Mouse (Mus musculus) cerebellum, postnatal 4 days (tissue): ENCODE measurements at regions not wholly inside any gene's neighbourhood (a gene's known extent, or its start where the extent isn't known, plus 50 kb on each side); places are given as distances from the start of the nearest gene placed in this dataset.

ENCODE experiments used
- DNase-seq, 2 experiments: peaks; one replicate each; pipeline ENCODE4 v3.0.0; 2022; ENCODE audit warnings: low spot score in 2 of 2, mixed read lengths in 1 of 2

DNA sequence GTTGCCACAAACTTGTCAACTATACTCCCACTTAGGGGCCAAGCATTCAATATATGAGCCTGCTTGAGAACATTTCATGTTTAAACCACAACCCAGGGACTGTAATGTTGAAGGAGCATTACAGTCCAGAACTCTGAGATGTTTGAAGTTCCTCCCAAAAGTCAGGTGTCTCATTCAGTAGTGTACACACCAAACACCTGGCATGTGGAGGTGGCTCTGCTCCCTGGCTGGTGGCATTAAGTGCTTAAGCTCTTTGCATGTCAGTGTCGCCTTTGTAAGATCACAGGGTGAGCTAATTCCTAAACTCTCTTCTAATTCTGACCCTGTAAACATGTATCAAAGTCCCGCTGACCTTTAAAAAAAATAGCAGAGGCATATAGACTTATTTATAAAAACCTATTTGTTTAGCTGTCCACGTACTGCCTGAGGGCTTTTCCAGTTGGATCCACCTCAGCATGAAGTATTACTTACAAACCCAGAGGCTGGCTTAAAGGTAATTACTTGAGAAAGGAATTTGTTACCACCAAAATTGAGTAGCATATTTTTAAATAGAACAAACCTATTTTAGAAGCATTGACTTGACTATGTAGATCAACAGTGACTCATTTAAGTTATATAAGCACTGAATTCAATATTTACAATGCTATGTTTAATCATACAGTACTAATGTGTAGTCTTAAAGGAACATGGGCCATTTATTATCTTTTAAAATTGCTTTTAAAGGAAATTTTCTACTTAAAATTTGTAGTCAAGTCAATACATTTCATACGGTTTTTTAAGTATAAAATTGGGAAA lies 276.3 kb upstream of the Fermt1 start:
- no peak for DNase-seq

DNA sequence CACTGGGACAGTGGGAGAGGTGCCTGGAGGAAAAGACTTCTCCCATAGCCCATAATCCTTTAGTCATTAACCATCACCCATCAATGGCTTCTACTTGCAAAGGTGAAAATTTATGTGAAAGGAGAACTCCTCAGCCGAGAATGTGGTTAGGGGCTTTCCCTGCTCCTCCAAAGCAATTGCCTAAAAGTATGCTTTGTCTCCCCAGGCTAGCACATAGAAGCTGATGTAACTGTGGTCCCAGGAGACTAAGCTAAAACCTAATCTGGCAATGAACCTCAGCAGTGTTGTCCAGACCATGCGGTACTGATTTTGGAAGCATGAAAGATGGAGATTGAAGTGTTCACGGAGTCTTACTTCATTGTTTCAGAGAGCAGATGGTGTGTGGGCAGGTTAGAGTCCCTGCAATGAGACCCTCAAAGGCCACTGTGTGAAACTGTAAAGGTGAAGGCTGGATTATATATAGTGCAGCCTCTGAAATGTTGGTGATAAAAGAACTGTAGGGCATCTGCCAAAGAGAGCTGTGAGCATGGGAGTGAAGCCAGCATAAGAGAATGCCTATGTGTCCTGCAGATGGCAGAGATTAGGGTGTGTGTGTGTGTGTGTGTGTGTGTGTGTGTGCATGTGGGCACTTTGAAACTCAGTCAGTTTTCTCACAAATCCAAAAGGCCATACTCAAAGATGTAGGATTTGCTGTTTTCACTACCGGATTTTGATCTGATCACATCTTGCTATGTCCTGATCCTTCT lies 289.6 kb upstream of the Fermt1 start:
- no peak for DNase-seq

DNA sequence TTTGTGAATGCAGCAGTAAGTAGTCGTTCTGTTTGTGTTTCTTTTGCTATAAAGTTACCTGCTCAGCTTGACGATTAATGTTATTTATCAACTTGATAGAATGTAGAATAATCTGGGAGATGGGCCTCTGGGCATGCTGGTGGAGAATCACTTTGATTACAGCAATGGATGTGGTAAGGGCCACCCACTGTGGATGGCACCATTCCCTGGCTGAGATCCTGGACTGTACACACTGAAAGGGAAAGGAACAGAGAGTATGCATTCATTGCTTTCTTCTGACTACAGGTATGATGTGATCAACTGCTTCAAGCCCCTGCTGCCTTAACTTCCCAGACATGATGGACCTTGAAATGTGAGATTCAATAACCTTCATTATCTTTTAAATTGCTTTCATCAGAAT lies 299.8 kb upstream of the Bmp2 start:
- no peak for DNase-seq

DNA sequence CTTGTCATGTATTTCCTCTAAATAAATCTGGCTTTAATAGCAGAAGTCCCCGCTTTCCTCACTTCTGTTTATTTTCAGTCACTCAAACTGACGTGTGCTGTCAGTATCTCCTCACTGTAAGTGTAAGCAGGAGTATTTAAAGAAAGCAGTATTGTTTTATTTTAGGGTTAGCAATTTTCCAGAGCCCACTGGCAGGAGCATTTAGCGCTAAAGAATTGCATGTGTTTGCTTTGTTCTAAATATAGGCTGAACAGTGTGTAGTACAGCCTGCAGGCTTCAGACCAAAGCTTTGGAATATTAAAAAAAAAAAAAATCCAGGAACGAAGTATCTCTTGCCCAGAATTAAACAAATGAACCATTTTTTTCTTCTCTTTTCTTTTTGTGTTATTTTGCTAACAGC lies 277.5 kb upstream of the Bmp2 start:
- no peak for DNase-seq

DNA sequence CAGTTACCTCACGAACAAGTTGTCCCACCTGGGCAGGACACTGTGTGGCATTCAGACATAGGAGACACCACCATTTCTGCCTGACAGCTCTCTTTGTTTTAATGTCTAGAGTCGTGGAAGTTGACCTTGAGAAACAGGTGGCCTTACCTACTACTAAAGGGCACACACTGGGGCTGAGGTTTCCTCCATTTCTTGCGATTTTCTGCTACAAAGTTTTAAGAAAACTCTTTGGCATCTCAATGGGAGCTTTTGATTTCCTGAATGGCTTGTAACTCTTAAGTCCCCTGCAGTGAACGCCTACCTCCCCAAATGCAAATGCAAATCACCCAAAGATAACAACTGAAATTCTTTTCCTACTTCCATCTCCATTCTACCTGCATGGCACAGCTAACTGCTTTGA lies 273.4 kb upstream of the Bmp2 start:
- no peak for DNase-seq

DNA sequence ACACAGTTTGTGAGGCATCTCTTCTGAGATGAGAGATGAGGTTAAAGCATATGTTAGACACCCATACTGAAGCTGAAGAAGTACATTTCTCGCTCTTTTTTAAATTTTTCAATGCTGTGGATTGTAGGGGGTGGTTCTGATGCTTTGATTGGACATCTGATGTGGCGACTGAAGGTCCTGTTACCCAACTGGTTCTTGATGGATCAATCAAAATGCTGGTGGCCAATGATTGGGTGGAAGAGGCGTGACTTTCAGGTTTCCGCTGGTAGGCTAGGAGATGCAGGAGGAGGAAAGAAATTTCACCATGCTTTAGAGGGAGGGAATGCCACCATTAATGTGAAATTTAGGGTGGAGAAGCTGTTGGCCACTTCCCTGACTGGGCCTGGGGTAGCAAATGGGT lies 272.7 kb upstream of the Bmp2 start:
- DNase-seq, result no peak

DNA sequence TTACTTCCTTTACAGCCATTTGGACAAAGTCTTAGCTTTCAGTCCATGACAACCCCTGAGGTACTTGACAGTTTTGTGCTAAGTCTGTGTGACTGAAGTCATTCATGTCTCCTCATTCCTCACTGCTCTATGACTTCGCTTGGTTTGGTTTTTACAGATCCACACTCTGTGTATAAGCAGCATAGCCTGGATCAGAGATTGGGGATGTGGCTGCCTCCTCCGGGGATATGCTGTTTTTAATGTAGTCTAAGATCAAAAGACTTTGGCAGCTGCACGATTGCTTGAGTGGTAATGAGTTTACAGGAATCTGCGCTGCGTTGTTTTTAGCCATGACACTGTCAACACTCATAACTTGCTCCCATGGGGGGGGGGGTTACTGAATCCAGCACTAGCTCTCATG lies 269.3 kb upstream of the Bmp2 start:
- DNase-seq, result no peak

DNA sequence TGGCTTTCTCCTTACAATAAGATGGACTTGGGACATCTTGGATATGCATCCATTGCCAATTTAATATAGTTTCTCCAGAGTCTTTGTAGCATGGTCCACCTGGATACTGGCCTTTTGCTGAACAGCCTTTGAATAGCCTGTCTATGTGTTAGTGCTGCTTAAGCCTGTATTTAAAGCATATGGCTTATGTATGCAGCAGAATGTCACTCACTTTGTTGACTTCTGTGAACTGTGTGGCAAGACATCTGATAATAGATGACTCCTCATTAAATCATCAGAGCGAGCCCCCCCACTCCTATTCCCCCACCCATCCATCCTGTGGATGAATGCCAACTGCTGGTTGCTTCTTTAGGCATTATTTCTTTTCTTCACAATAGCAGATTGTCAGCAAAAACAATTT lies 268.2 kb upstream of the Bmp2 start:
- DNase-seq, result no peak

DNA sequence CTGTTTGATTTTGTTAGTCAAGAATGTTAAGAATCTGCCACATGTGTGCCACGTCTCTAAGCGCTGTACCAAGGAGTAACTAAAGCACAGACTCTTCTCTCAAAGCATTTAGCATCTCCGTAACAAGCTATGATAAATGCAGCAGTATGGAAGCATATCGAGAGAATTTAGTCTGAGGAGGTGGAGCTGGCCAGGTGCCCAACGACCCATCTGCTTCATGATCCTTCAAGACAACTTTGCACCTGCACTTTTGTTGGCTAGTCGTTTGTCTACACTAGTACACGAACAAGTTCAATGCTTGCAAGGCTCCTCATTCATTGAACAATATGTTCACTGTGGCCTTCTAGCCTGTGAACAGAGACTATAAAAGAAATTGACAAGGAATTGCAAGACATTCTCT lies 257.8 kb upstream of the Bmp2 start:
- no peak for DNase-seq

DNA sequence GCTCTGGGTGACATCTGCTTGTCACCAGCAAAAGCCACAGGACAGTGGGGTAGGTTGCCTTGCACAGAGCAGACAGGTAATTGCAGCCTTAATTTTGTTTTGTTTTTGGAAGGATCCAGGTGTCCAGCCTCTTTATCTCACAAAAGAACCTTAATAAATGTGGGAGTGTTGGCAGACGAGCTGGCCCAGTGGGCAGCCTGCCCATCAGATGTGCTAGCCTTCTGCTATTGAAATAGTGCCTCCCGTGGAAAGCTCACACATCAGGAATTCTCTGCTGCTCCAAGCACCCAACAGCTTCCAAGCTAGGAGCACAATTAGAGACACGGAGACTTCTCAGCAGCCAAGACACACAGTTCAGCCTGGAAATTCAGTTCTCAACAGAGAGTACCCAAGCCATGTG lies 246.0 kb upstream of the Bmp2 start:
- peak in 1 of 2 experiments; percentile 13 for DNase-seq

DNA sequence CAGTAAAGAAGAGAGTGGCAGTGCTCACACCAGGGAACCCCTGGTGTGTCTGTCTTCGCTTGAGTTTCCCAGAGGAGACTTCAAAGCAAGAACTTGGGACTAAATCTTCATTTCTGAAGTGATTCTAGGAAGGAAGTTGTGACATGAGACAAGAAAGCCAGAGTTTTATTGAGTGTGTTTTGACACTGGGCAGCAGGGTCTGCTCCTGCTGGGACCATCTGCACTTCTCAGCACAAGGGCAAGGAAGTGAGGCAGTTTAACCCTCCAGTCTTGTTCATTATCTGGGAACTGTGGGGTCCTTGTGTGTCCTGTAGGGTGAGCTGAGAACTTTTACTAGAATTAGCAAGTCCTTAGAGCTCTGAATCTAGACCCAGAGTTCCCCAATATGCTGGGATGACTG lies 241.0 kb upstream of the Bmp2 start:
- no peak for DNase-seq

DNA sequence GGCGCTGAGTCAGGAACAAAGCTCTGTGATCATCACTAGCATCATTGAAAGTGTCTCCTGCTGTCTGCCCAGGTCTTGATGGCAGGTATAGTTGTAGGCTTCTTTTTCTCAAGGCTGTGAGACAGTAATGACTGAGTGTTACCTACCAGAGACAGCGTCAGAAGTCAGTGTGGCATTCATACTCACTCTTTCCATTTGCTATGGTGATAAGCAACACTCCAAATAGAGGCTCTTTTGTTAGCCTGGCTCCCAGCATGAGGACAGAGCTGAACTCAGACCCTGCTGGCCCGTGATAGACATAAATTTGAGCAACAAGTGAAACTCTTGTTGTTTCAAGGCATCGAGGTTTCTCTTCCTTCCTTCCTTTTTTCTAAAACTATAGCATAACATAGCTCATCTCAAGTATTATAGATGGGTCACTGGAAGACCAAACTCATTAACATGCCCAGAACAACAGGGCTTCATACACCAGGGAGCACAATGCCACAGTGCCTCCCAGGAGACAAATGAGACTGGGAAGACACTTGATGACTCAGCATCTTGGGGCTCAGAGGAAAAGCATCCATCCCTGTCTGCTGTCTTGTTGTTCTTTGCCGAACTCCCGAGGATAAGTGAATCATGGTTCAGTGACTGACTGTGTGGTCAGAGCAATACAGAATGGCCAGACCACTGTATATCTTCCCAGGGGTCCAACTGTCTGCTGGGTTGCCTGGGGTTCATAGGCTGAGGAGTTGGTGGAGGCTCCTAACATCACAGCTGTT lies 225.5 kb upstream of the Bmp2 start:
- DNase-seq, result no peak

DNA sequence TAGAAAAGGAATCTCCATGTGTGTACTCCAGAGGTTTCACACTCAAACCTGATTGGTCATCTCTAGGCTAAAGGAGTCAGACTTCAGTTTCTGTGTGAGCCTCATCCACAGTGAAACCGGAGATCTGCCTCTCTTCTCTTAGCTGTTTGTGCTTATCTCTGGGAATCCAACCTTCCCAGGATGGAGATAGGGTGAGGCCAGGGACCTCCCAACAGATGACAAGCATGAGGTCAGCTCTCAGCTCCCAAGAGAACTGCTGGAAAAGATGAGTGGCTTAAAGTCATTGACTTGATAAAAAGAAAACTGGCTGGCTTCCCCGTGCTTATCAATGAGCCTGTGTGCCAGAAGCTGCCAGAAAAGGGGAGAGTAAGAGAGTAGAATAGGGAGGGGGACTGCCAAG lies 224.3 kb upstream of the Bmp2 start:
- no peak for DNase-seq

DNA sequence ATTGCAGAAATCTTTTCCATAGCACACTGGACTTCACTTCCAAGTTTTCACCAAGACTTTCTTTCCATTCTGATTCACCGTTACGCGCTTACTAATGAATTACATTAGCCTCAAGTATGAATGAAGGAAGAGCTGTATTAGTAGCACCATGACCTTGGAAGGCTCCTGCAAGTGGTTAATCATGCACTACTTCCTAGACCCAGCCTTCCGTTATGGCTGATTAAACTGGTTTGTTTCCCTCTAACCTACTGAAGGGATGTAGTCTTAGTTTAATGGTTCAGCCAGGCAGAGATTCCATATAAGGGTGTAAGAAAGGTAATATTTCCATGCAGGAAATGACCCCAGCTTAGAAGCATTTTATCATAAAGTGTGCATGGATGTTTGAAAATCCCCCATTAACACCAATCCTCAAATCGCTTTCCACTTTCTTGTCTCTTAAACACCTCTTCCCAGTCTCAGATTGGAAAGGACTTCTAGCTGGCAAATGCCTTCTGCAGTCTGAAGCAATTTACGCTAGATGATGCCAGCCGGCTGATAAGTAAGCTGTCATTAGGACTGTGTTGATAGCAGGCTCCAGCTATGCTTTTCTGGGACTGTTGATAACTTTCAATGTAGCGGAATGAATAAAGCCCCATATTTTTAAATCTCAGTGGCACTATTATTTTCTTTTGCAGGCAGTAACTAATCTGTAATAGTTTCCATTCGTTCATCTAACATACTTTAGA lies 215.6 kb upstream of the Bmp2 start:
- DNase-seq, result no peak

DNA sequence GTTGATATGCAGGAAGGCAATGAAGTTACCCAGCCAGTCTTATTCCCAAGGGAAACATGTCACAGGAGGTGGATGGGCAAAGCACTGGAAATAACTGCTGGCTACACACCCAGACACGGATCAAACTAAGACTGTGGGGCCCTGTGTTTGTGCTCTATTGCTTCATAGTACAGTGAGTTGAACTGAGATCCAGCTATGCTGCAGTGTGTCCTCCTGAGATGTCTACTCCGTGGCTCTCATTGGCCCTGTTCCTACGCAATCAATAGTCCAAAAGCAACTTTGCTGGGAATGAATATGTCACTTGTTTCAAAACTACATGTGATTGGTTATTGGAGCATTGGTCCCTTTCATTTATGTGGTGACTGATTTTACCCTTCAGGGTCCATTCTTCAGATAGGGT lies 213.8 kb upstream of the Bmp2 start:
- no peak for DNase-seq

DNA sequence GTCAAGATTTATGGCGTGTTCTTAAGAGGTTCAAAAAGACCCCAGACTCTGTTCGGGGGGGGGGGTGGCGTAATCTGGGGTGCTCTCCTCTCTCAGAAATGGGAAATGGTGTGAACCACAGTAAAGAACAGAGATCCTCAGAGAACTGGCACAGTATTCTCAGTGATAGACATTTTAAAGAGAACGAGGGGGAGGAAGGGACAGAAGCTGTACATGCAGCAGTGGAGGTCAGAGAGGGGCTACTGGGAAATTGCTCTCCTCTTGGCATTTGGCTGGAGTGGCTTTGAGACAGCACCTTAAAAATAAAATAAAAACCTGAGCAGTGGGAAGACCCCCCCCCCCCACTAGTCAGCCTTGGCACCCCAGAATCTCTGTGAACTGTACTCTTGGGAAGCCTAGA lies 210.6 kb upstream of the Bmp2 start:
- no peak for DNase-seq

DNA sequence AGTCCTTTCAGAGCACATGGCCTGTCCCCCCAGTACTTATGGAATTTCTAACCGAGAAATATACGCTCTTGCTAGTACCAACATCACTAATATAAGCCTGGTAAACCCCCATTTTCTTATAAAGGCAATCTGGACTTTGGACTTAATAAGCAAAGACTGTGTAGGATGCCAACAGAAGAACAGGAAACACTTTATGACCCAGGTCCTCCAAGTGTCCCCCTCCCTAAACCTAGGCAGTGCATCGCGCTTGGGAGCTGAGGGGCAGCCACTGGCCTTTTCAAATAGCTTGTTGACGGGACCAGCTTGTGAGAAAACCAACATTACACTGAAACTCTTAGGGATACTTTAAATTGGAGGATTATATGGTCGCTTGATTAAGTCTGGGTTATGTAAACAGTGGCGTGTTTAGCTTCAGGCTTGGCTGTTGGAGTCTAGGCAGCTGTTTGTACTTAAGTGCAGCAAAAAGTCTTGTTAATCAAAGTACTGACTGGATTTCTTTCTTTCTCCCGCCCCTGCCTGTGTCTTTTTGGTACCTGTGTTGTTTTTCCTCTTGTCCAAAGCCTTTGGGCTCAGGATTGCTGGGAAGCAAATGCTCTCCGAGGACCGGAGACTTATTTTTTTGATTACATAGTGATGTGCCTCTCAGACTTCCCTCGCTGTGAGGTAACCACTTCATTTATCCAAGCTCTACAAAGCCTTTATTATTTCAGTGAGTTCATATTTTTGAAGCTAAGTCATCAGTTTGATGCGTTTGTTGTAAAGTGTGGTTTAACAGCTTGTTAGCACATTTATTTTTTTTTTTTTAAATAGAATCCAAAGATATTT lies 205.8 kb upstream of the Bmp2 start:
- no peak for DNase-seq

DNA sequence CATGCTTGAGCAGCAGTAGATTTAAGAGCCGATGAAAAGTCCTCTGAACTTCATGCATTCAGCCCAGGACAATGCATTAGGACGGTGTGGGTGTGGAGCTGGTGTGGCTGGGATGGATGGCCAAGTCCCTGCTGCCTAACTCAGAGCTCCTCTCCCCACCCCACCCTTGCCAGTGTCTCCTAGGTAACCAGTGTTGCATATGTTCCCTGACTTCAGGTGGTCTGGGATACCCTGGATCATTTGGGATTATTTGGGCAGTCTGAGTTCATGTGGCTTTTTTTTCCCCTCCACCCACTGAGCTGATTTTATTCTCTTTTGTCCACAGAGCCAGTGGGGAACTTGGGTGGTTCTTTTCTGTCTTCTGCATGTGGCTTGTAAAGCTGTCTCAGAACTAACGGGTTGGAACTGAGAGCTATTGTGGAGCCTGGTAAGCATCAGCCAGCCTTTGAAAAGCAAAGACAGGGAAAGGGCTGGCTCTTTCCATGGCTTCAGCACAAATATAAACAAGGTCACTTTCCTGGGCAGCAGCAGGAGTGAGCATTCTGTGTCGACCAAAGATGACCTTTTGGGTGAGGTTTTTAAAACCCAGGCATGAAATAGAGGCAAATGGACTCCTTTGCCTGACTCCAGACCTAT lies 205.1 kb upstream of the Bmp2 start:
- DNase-seq, result no peak

DNA sequence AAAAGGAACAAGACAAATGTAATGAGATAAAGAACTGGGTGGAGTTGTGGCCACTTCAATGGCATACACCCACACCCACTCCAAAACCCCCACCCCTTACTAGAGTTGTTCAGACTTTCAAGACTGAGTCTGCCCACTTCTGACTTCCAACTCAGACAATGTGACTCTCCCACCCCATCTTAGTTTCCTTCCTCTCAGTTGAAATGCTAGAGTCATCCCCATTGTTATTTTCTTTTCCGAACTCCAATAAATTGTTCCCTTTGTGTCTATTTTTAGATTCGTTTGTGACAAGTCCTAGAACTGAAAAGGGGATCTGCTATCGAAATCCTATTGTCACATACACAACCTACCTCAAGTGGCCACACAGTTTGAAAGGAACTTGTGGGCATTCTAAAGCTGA lies 200.7 kb upstream of the Bmp2 start:
- DNase-seq, result no peak

DNA sequence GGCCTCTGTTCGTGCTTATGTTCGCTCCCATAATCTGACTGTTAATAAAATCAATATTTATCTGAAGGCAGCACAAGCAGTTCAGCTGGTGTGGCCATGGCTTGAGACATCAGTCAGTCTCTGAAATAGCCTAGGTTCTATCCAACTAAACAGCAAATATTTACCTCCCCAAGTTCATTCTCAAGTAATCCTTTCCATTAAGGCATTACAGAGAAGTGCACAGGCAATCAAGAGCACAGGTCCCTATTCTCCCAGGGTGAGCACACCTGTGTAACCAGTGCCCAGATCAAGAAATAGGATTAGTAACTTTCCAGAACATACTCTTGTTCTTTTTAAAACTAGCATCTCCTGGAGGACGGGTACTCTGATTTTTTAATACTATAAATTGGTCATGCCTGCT lies 199.2 kb upstream of the Bmp2 start:
- no peak for DNase-seq
